Mouse (Mus musculus): ENCODE results near the gene Adh1. TPM values are rescaled to one million over a fixed set of nuclear protein-coding genes. Genes with fewer than 3 reads are reported as not detected.

Gene Adh1
- polyA plus RNA-seq, 1 experiment from 2014 or later, result 44.7 TPM

- Histone ChIP-seq H3K27ac (no peak overlapping the region), H3K36me3 (no peaks in the 10 kb centered on the region), H3K4me3 (no peak overlapping the region), H3K9me3 (no peaks in the 10 kb centered on the region), H3K9ac (no peak overlapping the region), H3K4me2 (no peak overlapping the region), H3K4me1 (0 out of 2 replicates have a peak, but pooled peaks cover 2% of the 10 kb centered on the region), H3K27me3 (no peaks in the 10 kb centered on the region)
- ATAC-seq (ENCODE audit: insufficient number of reproducible peaks, low FRiP score, low TSS enrichment, low read depth), result no peak
- WGBS, result 69% methylated on average over 5 of the region's 5 CpGs
Observed at GRCm38 (mm10) chr3:138263154-138263930, 2.6 kb downstream of the Adh1 start.

DNA sequence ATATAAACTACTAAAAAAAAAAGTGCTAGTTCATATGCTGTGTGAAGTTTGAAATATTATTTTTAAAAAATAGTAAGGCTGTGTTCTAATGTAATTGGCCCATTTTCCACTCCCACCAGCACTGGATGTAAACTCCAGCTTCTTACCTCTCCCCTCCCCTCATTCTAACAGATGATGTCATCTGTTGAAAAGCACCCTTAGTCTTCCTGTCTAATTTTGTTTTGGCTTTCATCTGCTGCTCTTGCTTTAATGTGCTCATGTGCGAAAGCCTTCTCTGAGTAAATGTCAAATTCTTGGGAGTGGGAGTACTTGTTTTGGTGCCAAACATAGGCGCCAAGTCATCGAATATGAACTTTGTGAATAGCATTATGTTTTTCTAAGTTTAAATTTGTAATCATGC lies 3.9 kb downstream of the Adh1 start:
- no peak overlapping the region for H3K4me2 ChIP-seq
- H3K27me3 ChIP-seq, result no peaks in the 10 kb centered on the region
- 0 out of 2 replicates have a peak, but pooled peaks cover 2% of the 10 kb centered on the region for H3K4me1 ChIP-seq
- H3K4me3 ChIP-seq, result no peak overlapping the region
- H3K27ac ChIP-seq, result no peak overlapping the region
- no peak for ATAC-seq (ENCODE audit: insufficient number of reproducible peaks, low FRiP score, low TSS enrichment, low read depth)
- H3K9ac ChIP-seq, result no peak overlapping the region
- H3K36me3 ChIP-seq, result no peaks in the 10 kb centered on the region
- H3K9me3 ChIP-seq, result no peaks in the 10 kb centered on the region
- WGBS, result 62% methylated on average over 3 of the region's 3 CpGs

DNA sequence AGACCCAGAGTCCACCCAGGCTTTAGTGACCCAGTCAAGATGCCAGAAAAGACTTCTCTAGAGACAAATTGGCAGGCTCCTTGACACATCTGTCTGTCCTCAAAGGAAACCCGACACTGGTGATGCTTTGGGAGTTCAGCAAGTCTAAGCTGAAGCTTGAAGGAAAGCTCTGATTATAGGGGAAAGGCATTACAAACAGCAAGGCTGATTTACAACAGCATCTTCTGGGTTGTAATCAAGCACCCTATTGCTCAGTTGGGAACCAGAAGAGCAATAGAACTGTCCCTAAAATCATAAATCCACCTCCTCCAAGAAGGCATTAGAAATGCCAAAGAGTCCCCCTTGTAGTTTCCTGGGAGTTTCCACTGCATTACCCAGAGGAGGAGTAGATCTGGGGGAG lies 9.7 kb downstream of the Adh1 start:
- Histone ChIP-seq H3K36me3 (no peaks in the 10 kb centered on the region), H3K4me3 (no peak overlapping the region), H3K9me3 (no peaks in the 10 kb centered on the region), H3K27ac (peak overlapping the region; percentile 33), H3K27me3 (no peaks in the 10 kb centered on the region), H3K4me2 (no peak overlapping the region), H3K9ac (no peak overlapping the region), H3K4me1 (peaks cover 6% of the 10 kb centered on the region)
- WGBS, result 5% methylated on average over 1 of the region's 1 CpGs
- no peak for ATAC-seq (ENCODE audit: insufficient number of reproducible peaks, low FRiP score, low TSS enrichment, low read depth)

DNA sequence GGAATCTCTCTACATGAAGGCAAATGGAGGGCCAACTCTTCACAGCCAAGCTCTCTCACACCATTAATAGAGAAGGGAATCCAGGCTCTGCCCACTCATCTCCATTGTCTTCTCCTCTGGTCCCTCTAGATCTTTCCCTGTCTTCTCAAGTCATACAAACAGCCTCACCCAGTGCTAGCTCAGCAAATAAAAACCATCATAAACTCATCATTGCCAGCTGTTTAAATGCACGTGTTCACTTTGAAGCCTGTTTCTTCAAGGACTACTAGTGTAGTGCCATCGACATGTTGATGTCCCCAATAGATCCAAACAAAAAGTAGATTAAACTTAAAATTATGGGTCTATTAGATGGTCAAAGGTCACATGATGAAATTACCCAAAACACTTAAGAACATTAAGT lies 10.5 kb downstream of the Adh1 start:
- no peak overlapping the region for H3K9ac ChIP-seq
- 39% methylated on average over 2 of the region's 2 CpGs for WGBS
- H3K9me3 ChIP-seq, result no peaks in the 10 kb centered on the region
- H3K4me2 ChIP-seq, result no peak overlapping the region
- no peaks in the 10 kb centered on the region for H3K36me3 ChIP-seq
- H3K4me3 ChIP-seq, result no peak overlapping the region
- H3K27ac ChIP-seq, result 0 out of 2 replicates have a peak overlapping the region, but pooled peaks have one; percentile 47
- peaks cover 6% of the 10 kb centered on the region for H3K4me1 ChIP-seq
- ATAC-seq (ENCODE audit: insufficient number of reproducible peaks, low FRiP score, low TSS enrichment, low read depth), result no peak
- no peaks in the 10 kb centered on the region for H3K27me3 ChIP-seq

GRCm38 (mm10) chr3:138273080-138273479 lies 12.3 kb downstream of the Adh1 start:
- WGBS, result 51% methylated on average over 7 of the region's 7 CpGs
- H3K4me2 ChIP-seq, result no peak overlapping the region
- no peaks in the 10 kb centered on the region for H3K9me3 ChIP-seq
- no peak for ATAC-seq (ENCODE audit: insufficient number of reproducible peaks, low FRiP score, low TSS enrichment, low read depth)
- H3K9ac ChIP-seq, result no peak overlapping the region
- H3K4me3 ChIP-seq, result no peak overlapping the region
- H3K27me3 ChIP-seq, result no peaks in the 10 kb centered on the region
- H3K27ac ChIP-seq, result 0 out of 2 replicates have a peak overlapping the region, but pooled peaks have one; percentile 24
- H3K36me3 ChIP-seq, result no peaks in the 10 kb centered on the region
- H3K4me1 ChIP-seq, result peaks cover 10% of the 10 kb centered on the region

GRCm38 (mm10) chr3:138275100-138275499 lies 14.3 kb downstream of the Adh1 start:
- Histone ChIP-seq H3K9me3 (no peaks in the 10 kb centered on the region), H3K4me3 (no peak overlapping the region), H3K36me3 (no peaks in the 10 kb centered on the region), H3K4me2 (no peak overlapping the region), H3K4me1 (peaks cover 10% of the 10 kb centered on the region), H3K9ac (no peak overlapping the region), H3K27ac (no peak overlapping the region), H3K27me3 (no peaks in the 10 kb centered on the region)
- 62% methylated on average over 3 of the region's 3 CpGs for WGBS
- no peak for ATAC-seq (ENCODE audit: insufficient number of reproducible peaks, low FRiP score, low TSS enrichment, low read depth)

DNA sequence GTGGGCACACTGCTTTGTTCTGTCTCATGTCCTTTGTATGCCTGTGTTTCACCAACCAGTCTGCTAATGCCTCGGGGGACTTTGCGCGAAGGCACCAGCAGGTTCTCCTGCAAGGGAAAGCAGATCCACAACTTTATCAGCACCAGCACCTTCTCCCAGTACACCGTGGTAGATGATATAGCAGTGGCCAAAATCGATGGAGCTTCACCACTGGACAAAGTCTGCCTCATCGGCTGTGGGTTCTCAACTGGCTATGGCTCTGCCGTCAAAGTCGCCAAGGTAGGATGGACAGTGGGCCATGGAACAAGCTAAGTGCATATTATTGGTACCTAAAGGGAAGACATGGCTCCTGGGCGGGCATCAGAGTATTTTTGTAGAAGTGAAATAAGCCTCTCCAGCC lies 21.8 kb downstream of the Adh1 start:
- Histone ChIP-seq H3K27ac (no peak overlapping the region), H3K4me3 (no peak overlapping the region), H3K4me1 (no peaks in the 10 kb centered on the region), H3K4me2 (no peak overlapping the region), H3K27me3 (no peaks in the 10 kb centered on the region), H3K9ac (no peak overlapping the region), H3K36me3 (no peaks in the 10 kb centered on the region), H3K9me3 (no peaks in the 10 kb centered on the region)
- WGBS, result 94% methylated on average over 9 of the region's 9 CpGs
- ATAC-seq (ENCODE audit: insufficient number of reproducible peaks, low FRiP score, low TSS enrichment, low read depth), result no peak

GRCm38 (mm10) chr3:138283831-138284230 lies 23.0 kb downstream of the Adh1 start:
- Histone ChIP-seq H3K9me3 (no peaks in the 10 kb centered on the region), H3K4me2 (no peak overlapping the region), H3K27ac (no peak overlapping the region), H3K4me3 (no peak overlapping the region), H3K9ac (no peak overlapping the region), H3K4me1 (no peaks in the 10 kb centered on the region), H3K36me3 (no peaks in the 10 kb centered on the region), H3K27me3 (no peaks in the 10 kb centered on the region)
- 90% methylated on average over 1 of the region's 1 CpGs for WGBS
- no peak for ATAC-seq (ENCODE audit: insufficient number of reproducible peaks, low FRiP score, low TSS enrichment, low read depth)

DNA sequence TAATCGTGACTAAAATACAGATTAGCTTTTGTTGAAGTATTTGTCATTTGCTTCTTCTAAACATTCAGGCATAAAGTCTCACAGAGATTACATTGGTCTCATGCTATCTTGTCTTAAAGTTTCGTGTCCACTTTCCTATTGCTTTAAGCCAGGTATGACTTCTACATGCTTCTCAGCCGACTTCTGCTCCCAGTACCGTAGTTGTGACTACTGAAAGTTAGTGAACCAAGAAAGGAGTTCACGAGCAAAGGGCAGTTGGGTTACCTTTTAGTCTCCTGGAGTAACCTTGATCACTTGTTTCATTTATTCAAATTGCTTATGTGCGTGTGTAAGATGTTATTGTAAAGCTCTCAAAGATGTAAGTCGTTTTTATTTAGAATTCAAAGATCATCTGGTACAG lies 25.2 kb downstream of the Adh1 start:
- Histone ChIP-seq H3K27ac (no peak overlapping the region), H3K36me3 (no peaks in the 10 kb centered on the region), H3K9ac (no peak overlapping the region), H3K4me3 (no peak overlapping the region), H3K4me1 (no peaks in the 10 kb centered on the region), H3K4me2 (no peak overlapping the region), H3K27me3 (no peaks in the 10 kb centered on the region), H3K9me3 (no peaks in the 10 kb centered on the region)
- ATAC-seq (ENCODE audit: insufficient number of reproducible peaks, low FRiP score, low TSS enrichment, low read depth), result no peak
- WGBS, result 92% methylated on average over 7 of the region's 7 CpGs

DNA sequence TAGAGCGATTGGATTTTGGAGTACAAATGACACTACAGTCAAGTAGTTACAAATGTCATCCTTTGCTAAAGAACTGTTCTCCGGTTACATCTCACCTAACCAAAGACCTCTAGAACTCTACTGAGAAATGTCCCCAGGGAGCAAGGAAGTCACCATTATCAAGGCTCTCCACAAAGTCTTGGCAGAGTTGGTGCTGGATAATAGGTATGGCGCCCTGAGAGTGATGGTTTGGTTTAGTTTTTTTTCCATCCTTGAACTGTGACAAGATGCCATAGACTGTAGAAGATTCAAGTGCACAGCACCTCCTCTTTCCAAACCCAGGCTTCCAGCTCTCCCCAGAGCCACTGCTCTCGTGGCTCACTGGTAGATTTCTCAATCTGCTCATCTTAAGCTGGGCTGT lies 26.9 kb downstream of the Adh1 start:
- no peaks in the 10 kb centered on the region for H3K27me3 ChIP-seq
- H3K4me2 ChIP-seq, result no peak overlapping the region
- no peak for ATAC-seq (ENCODE audit: insufficient number of reproducible peaks, low FRiP score, low TSS enrichment, low read depth)
- no peak overlapping the region for H3K4me3 ChIP-seq
- 86% methylated on average over 4 of the region's 4 CpGs for WGBS
- H3K9ac ChIP-seq, result no peak overlapping the region
- H3K36me3 ChIP-seq, result no peaks in the 10 kb centered on the region
- H3K27ac ChIP-seq, result no peak overlapping the region
- H3K9me3 ChIP-seq, result no peaks in the 10 kb centered on the region
- H3K4me1 ChIP-seq, result no peaks in the 10 kb centered on the region

- Histone ChIP-seq H3K9me3 (no peaks in the 10 kb centered on the region), H3K27ac (no peak overlapping the region), H3K36me3 (no peaks in the 10 kb centered on the region), H3K4me2 (no peak overlapping the region), H3K9ac (no peak overlapping the region), H3K27me3 (no peaks in the 10 kb centered on the region), H3K4me3 (no peak overlapping the region), H3K4me1 (no peaks in the 10 kb centered on the region)
- ATAC-seq (ENCODE audit: insufficient number of reproducible peaks, low FRiP score, low TSS enrichment, low read depth), result no peak
- 87% methylated on average over 2 of the region's 2 CpGs for WGBS
Observed at GRCm38 (mm10) chr3:138290672-138291071, 29.9 kb downstream of the Adh1 start.

DNA sequence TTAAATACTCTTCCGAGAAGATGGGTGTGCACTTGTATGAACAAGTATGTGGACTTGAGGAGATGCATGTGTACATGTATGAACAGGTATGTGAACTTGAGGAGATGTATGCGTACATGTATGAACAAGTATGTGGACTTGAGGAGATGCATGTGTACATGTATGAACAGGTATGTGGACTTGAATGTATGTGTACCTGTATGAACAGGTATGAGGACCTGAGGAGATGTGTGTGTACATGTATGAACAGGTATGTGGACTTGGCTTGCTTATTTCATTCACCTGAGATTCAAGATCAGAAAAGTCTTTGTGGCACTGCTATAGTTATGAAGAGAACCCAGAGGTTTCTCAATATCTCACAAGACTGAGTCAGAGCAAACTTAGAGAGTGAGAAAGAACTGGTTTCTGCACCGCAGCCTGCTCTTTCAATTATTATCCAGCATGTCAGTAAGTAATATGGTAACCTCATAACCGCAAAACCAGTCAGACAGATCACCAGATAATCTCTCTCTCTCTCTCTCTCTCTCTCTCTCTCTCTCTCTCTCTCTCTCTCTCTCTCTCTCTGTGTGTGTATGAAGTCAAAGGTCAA lies 30.8 kb downstream of the Adh1 start:
- no peak overlapping the region for H3K4me3 ChIP-seq
- no peak for ATAC-seq (ENCODE audit: insufficient number of reproducible peaks, low FRiP score, low TSS enrichment, low read depth)
- no peaks in the 10 kb centered on the region for H3K9me3 ChIP-seq
- no peak overlapping the region for H3K9ac ChIP-seq
- WGBS, result 90% methylated on average over 4 of the region's 4 CpGs
- H3K4me2 ChIP-seq, result no peak overlapping the region
- no peaks in the 10 kb centered on the region for H3K36me3 ChIP-seq
- no peak overlapping the region for H3K27ac ChIP-seq
- H3K4me1 ChIP-seq, result no peaks in the 10 kb centered on the region
- no peaks in the 10 kb centered on the region for H3K27me3 ChIP-seq

Measured in limb, embryonic 15.5 days (tissue).